Comparison of ENCODE assay signal across 8 mouse cellular contexts in genomic region chr16:32644801-32645170, GRCm38 (mm10). TPM values are rescaled to one million over a fixed set of nuclear protein-coding genes. Genes with fewer than 3 reads are reported as not detected.
DNase-seq lines count a peak whose midpoint lies in the region; ATAC-seq and TF ChIP-seq lines count a peak whose summit lies in the region.

No protein-coding gene starts in this region.

- no peaks in the 10 kb centered on the region for H3K27me3 ChIP-seq in heart, embryonic 11.5 days (ENCODE audit: control insufficient read depth, insufficient read depth, low read length)
- H3K27me3 ChIP-seq in ES-Bruce4 (ENCODE audit: control insufficient read depth, insufficient read depth, low read length, poor library complexity, severe bottlenecking): no peaks in the 10 kb centered on the region
- no peaks in the 10 kb centered on the region for H3K27me3 ChIP-seq in forebrain, embryonic 12.5 days
- no peaks in the 10 kb centered on the region for H3K27me3 ChIP-seq in liver, embryonic 13.5 days

- H3K4me1 ChIP-seq in heart, embryonic 11.5 days (ENCODE audit: control insufficient read depth, insufficient read depth, low read length): peaks cover 22% of the 10 kb centered on the region
- peaks cover 2% of the 10 kb centered on the region for H3K4me1 ChIP-seq in ES-Bruce4 (ENCODE audit: control insufficient read depth, insufficient read depth, low read length)
- peaks cover 29% of the 10 kb centered on the region for H3K4me1 ChIP-seq in forebrain, embryonic 12.5 days
- peaks cover 47% of the 10 kb centered on the region for H3K4me1 ChIP-seq in liver, embryonic 13.5 days (replicated peaks)

- no peak for DNase-seq in heart, adult 9 months (ENCODE audit: low spot score in 2 of 2)
- no peak for DNase-seq in liver, embryonic 13.5 days
- DNase-seq in left cerebral cortex, postnatal 10 days (ENCODE audit: extremely low spot score in 1 of 2, low spot score in 2 of 2): no peak
- DNase-seq in urinary bladder, postnatal 36 days (ENCODE audit: low spot score in 2 of 2): no peak
- DNase-seq in kidney, postnatal 4 days: no peak

- no peaks in the 10 kb centered on the region for H3K36me3 ChIP-seq in heart, embryonic 11.5 days (ENCODE audit: control insufficient read depth, insufficient read depth, low read length)
- H3K36me3 ChIP-seq in ES-Bruce4 (ENCODE audit: control insufficient read depth, insufficient read depth, low read length, poor library complexity, severe bottlenecking): no peaks in the 10 kb centered on the region
- no peaks in the 10 kb centered on the region for H3K36me3 ChIP-seq in forebrain, embryonic 12.5 days (replicated peaks)
- 0 out of 2 replicates have a peak, but pooled peaks cover 2% of the 10 kb centered on the region for H3K36me3 ChIP-seq in liver, embryonic 13.5 days

- intact Hi-C loops in left cerebral cortex, postnatal 10 days (cut with DNase I): no loop called here

- H3K9ac ChIP-seq in heart, embryonic 11.5 days (ENCODE audit: low read depth, low read length): peak overlapping the region; percentile 90
- peak overlapping the region; percentile 97 for H3K9ac ChIP-seq in ES-Bruce4 (ENCODE audit: low read depth, poor library complexity, severe bottlenecking)
- peak overlapping the region; percentile 95 for H3K9ac ChIP-seq in forebrain, embryonic 12.5 days
- H3K9ac ChIP-seq in liver, embryonic 13.5 days: peak overlapping the region; percentile 98

- TF ChIP-seq CTCF in ES-Bruce4 (IDR thresholded peaks at IDR 0.05; ENCODE audit: low read depth, low read length): no peak

- no peaks in the 10 kb centered on the region for H3K9me3 ChIP-seq in heart, embryonic 11.5 days (replicated peaks; ENCODE audit: control insufficient read depth, low read length)
- H3K9me3 ChIP-seq in ES-Bruce4 (replicated peaks; ENCODE audit: control insufficient read depth, insufficient read depth, low read length, poor library complexity, severe bottlenecking): no peaks in the 10 kb centered on the region
- H3K9me3 ChIP-seq in forebrain, embryonic 12.5 days: no peaks in the 10 kb centered on the region
- no peaks in the 10 kb centered on the region for H3K9me3 ChIP-seq in liver, embryonic 13.5 days (replicated peaks)

- peak overlapping the region; percentile 95 for H3K4me3 ChIP-seq in heart, embryonic 11.5 days (ENCODE audit: low read depth, low read length)
- H3K4me3 ChIP-seq in ES-Bruce4 (ENCODE audit: low read depth, low read length): peak overlapping the region; percentile 58
- peak overlapping the region; percentile 90 for H3K4me3 ChIP-seq in forebrain, embryonic 12.5 days (replicated peaks)
- peak overlapping the region; percentile 97 for H3K4me3 ChIP-seq in liver, embryonic 13.5 days (replicated peaks)

- H3K27ac ChIP-seq in heart, embryonic 11.5 days (ENCODE audit: low read depth, low read length): peak overlapping the region; percentile 64; the same call in 1 of the 2 replicates
- no peak overlapping the region for H3K27ac ChIP-seq in ES-Bruce4 (ENCODE audit: insufficient read depth, low read length)
- peak overlapping the region; percentile 91 for H3K27ac ChIP-seq in forebrain, embryonic 12.5 days
- peak overlapping the region; percentile 84 for H3K27ac ChIP-seq in liver, embryonic 13.5 days

- H3K4me2 ChIP-seq in heart, embryonic 11.5 days: peak overlapping the region; percentile 97
- H3K4me2 ChIP-seq in forebrain, embryonic 12.5 days: peak overlapping the region; percentile 79
- peak overlapping the region; percentile 99 for H3K4me2 ChIP-seq in liver, embryonic 13.5 days

- TF ChIP-seq POLR2A in ES-Bruce4 (IDR thresholded peaks at IDR 0.05; ENCODE audit: insufficient read depth, low read length): no peak

- WGBS in heart, embryonic 11.5 days (ENCODE audit: insufficient replicate concordance): 6% methylated on average over 12 of the region's 12 CpGs
- 12% methylated on average over 12 of the region's 12 CpGs for WGBS in forebrain, embryonic 12.5 days
- WGBS in liver, embryonic 13.5 days (ENCODE audit: insufficient replicate concordance): 16% methylated on average over 12 of the region's 12 CpGs

- TF ChIP-seq EP300 in ES-Bruce4 (IDR thresholded peaks at IDR 0.05; ENCODE audit: insufficient read depth, low read depth, low read length): no peak

- no peak for ATAC-seq in heart, embryonic 11.5 days (replicated peaks; ENCODE audit: insufficient number of reproducible peaks, low FRiP score, low TSS enrichment)
- peak; percentile 24; the same call in 1 of the 2 replicates for ATAC-seq in forebrain, embryonic 12.5 days (ENCODE audit: low FRiP score)
- 0 out of 2 replicates have a peak, but pooled peaks have one; percentile 9 for ATAC-seq in liver, embryonic 13.5 days (ENCODE audit: low read depth)

RNA-seq across cellular contexts. Expression of gene Tnk2, which starts 1.1 kb away (rescaled TPM):
- 6.9 and 7.8 TPM in 2 replicates for polyA plus RNA-seq in heart, embryonic 11.5 days (2014; fragmentation: Nextera tagmentation; extraction: Ambion mirVana)
- polyA plus RNA-seq in ES-Bruce4 (2011; ENCODE audit: insufficient read depth, insufficient read length, low read depth, missing spikeins): 37.6 and 42.4 TPM in 2 replicates
- 13.9 and 14.2 TPM in 2 replicates for polyA plus RNA-seq in forebrain, embryonic 12.5 days (2016; fragmentation: Nextera tagmentation; extraction: Ambion mirVana)
- polyA plus RNA-seq in liver, embryonic 13.5 days (2015; fragmentation: Nextera tagmentation; extraction: Ambion mirVana): 4.2 and 4.9 TPM in 2 replicates
- 100 to 1,000 TPM in 1 of 2 experiments, 10 to 100 TPM in 1; 93.2 to 107 TPM for total RNA-seq in left cerebral cortex, postnatal 10 days (2021)

RNA-seq across cellular contexts. Expression of gene Tfrc, which starts 36.1 kb away (rescaled TPM):
- polyA plus RNA-seq in heart, embryonic 11.5 days (2014; fragmentation: Nextera tagmentation; extraction: Ambion mirVana): 66.7 and 69.2 TPM in 2 replicates
- 118 and 141 TPM in 2 replicates for polyA plus RNA-seq in ES-Bruce4 (2011; ENCODE audit: insufficient read depth, insufficient read length, low read depth, missing spikeins)
- 59.2 and 65.4 TPM in 2 replicates for polyA plus RNA-seq in forebrain, embryonic 12.5 days (2016; fragmentation: Nextera tagmentation; extraction: Ambion mirVana)
- polyA plus RNA-seq in liver, embryonic 13.5 days (2015; fragmentation: Nextera tagmentation; extraction: Ambion mirVana): 262 and 322 TPM in 2 replicates
- 100 to 1,000 TPM; 106 to 111 TPM for total RNA-seq in left cerebral cortex, postnatal 10 days (2021)
